Mouse (Mus musculus): Measurements from ENCODE around the gene Tmem132b.

GRCm38 (mm10) chr5:125585211-125585610 lies 53.6 kb downstream of the Tmem132b start:
- TF ChIP-seq MYOG (IDR thresholded peaks at IDR 0.05; ENCODE audit: control insufficient read depth in 1 of 3, insufficient read depth in 1 of 3, insufficient read length in 2 of 3, low read depth in 2 of 3) (no peak), E2F4 (IDR thresholded peaks at IDR 0.05; ENCODE audit: insufficient read depth) (no peak), TCF12 (IDR thresholded peaks at IDR 0.05; ENCODE audit: insufficient read depth, poor library complexity, severe bottlenecking) (no peak), POLR2AphosphoS2 (IDR thresholded peaks at IDR 0.05; ENCODE audit: insufficient read length, low read depth) (no peak), POLR2A (IDR thresholded peaks at IDR 0.05; ENCODE audit: insufficient read length, low read depth) (no peak), MAX (IDR thresholded peaks at IDR 0.05; ENCODE audit: low read depth) (no peak), SRF (IDR thresholded peaks at IDR 0.05; ENCODE audit: control insufficient read depth, insufficient read length, low read depth) (no peak), USF1 (IDR thresholded peaks at IDR 0.05; ENCODE audit: low read depth) (no peak)
